In genomic region chr2:120976308-120976707, GRCm38 (mm10) we compare ENCODE assay signal across 8 mouse cellular contexts. TPM values are rescaled to one million over a fixed set of nuclear protein-coding genes. Genes with fewer than 3 reads are reported as not detected.
A peak's percentile ranks its signal among the peaks of the same experiment; 100 is the strongest.
DNase-seq lines count a peak whose midpoint lies in the region; ATAC-seq lines count a peak whose summit lies in the region.

No protein-coding gene starts in this region.

- no peaks in the 10 kb centered on the region for H3K9me3 ChIP-seq in heart, embryonic 11.5 days (replicated peaks; ENCODE audit: control insufficient read depth, low read length)
- no peaks in the 10 kb centered on the region for H3K9me3 ChIP-seq in heart, embryonic 12.5 days (replicated peaks)
- no peaks in the 10 kb centered on the region for H3K9me3 ChIP-seq in erythroblast, embryonic 14.5 days (ENCODE audit: control insufficient read depth, low read length)

- 40% methylated on average over 4 of the region's 4 CpGs for WGBS in heart, embryonic 11.5 days (ENCODE audit: insufficient replicate concordance)
- 46% methylated on average over 4 of the region's 4 CpGs for WGBS in heart, embryonic 12.5 days

- H3K27me3 ChIP-seq in heart, embryonic 11.5 days (ENCODE audit: control insufficient read depth, insufficient read depth, low read length), result no peaks in the 10 kb centered on the region
- H3K27me3 ChIP-seq in heart, embryonic 12.5 days (replicated peaks), result no peaks in the 10 kb centered on the region
- no peaks in the 10 kb centered on the region for H3K27me3 ChIP-seq in erythroblast, embryonic 14.5 days (ENCODE audit: control insufficient read depth)

- no peaks in the 10 kb centered on the region for H3K36me3 ChIP-seq in heart, embryonic 11.5 days (ENCODE audit: control insufficient read depth, insufficient read depth, low read length)
- H3K36me3 ChIP-seq in heart, embryonic 12.5 days, result no peaks in the 10 kb centered on the region
- H3K36me3 ChIP-seq in erythroblast, embryonic 14.5 days (ENCODE audit: control insufficient read depth), result no peaks in the 10 kb centered on the region; the same call in 1 of the 2 replicates

- H3K9ac ChIP-seq in heart, embryonic 11.5 days (ENCODE audit: low read depth, low read length), result no peak overlapping the region
- no peak overlapping the region for H3K9ac ChIP-seq in heart, embryonic 12.5 days

- H3K4me1 ChIP-seq in heart, embryonic 11.5 days (ENCODE audit: control insufficient read depth, insufficient read depth, low read length), result no peaks in the 10 kb centered on the region
- peaks cover 1% of the 10 kb centered on the region for H3K4me1 ChIP-seq in heart, embryonic 12.5 days (replicated peaks)
- H3K4me1 ChIP-seq in erythroblast, embryonic 14.5 days (ENCODE audit: control insufficient read depth), result peaks cover 46% of the 10 kb centered on the region

- no peak overlapping the region for H3K27ac ChIP-seq in heart, embryonic 11.5 days (ENCODE audit: low read depth, low read length)
- no peak overlapping the region for H3K27ac ChIP-seq in heart, embryonic 12.5 days (ENCODE audit: poor library complexity, severe bottlenecking)

- peak; percentile 30 for DNase-seq in ES-CJ7 (ENCODE audit: low read depth, low spot score)
- no peak for DNase-seq in right cerebral cortex, postnatal 10 days (ENCODE audit: low spot score in 2 of 2)
- DNase-seq in left cerebral cortex, postnatal 10 days (ENCODE audit: extremely low spot score in 1 of 2, low spot score in 2 of 2), result no peak
- DNase-seq in kidney, postnatal 10 days, result no peak

- ATAC-seq in heart, embryonic 11.5 days (replicated peaks; ENCODE audit: insufficient number of reproducible peaks, low FRiP score, low TSS enrichment), result no peak
- no peak for ATAC-seq in heart, embryonic 12.5 days (ENCODE audit: insufficient number of reproducible peaks, low FRiP score)
- ATAC-seq in megakaryocyte, adult 5-6 weeks (ENCODE audit: poor library complexity, severe bottlenecking), result 0 out of 2 replicates have a peak, but pooled peaks have one; percentile 25

- peak overlapping the region; percentile 15 for H3K4me2 ChIP-seq in heart, embryonic 11.5 days
- H3K4me2 ChIP-seq in heart, embryonic 12.5 days, result no peak overlapping the region

- no peak overlapping the region for H3K4me3 ChIP-seq in heart, embryonic 11.5 days (ENCODE audit: low read depth, low read length)
- no peak overlapping the region for H3K4me3 ChIP-seq in heart, embryonic 12.5 days
- H3K4me3 ChIP-seq in erythroblast, embryonic 14.5 days (replicated peaks), result peak overlapping the region; percentile 76

- intact Hi-C loops in left cerebral cortex, postnatal 10 days (cut with DNase I), result no loop called here

RNA-seq across cellular contexts. Expression of gene Tmem62, which starts 0.5 kb away (rescaled TPM):
- 3.6 and 3.8 TPM in 2 replicates for polyA plus RNA-seq in heart, embryonic 11.5 days (2014; fragmentation: Nextera tagmentation; extraction: Ambion mirVana)
- polyA plus RNA-seq in heart, embryonic 12.5 days (2016; fragmentation: Nextera tagmentation; extraction: Ambion mirVana), result 2.0 and 2.8 TPM in 2 replicates
- 0.10 TPM in 1 of 2 replicates, not detected in the other for polyA plus RNA-seq in erythroblast, embryonic 14.5 days (2012)
- 6.0 and 10.4 TPM in 2 replicates for total RNA-seq in megakaryocyte, adult 5-6 weeks (2015)
- total RNA-seq in megakaryocyte, adult 5-6 weeks (2017), result 4.5 and 8.4 TPM in 2 replicates
- 10 to 100 TPM; 20.6 to 24.9 TPM for total RNA-seq in left cerebral cortex, postnatal 10 days (2021)

RNA-seq across cellular contexts. Expression of gene Ubr1, which starts 5.8 kb away (rescaled TPM):
- 17.9 and 25.0 TPM in 2 replicates for polyA plus RNA-seq in heart, embryonic 11.5 days (2014; fragmentation: Nextera tagmentation; extraction: Ambion mirVana)
- polyA plus RNA-seq in heart, embryonic 12.5 days (2016; fragmentation: Nextera tagmentation; extraction: Ambion mirVana), result 19.6 and 20.9 TPM in 2 replicates
- 0.79 and 1.3 TPM in 2 replicates for polyA plus RNA-seq in erythroblast, embryonic 14.5 days (2012)
- 13.7 and 17.5 TPM in 2 replicates for total RNA-seq in megakaryocyte, adult 5-6 weeks (2015)
- 15.9 and 23.8 TPM in 2 replicates for total RNA-seq in megakaryocyte, adult 5-6 weeks (2017)
- total RNA-seq in left cerebral cortex, postnatal 10 days (2021), result 10 to 100 TPM; 40.9 to 42.3 TPM

RNA-seq across cellular contexts. Expression of gene Ccndbp1, which starts 31.9 kb away (rescaled TPM):
- 36.0 and 37.6 TPM in 2 replicates for polyA plus RNA-seq in heart, embryonic 11.5 days (2014; fragmentation: Nextera tagmentation; extraction: Ambion mirVana)
- 38.1 and 38.5 TPM in 2 replicates for polyA plus RNA-seq in heart, embryonic 12.5 days (2016; fragmentation: Nextera tagmentation; extraction: Ambion mirVana)
- polyA plus RNA-seq in erythroblast, embryonic 14.5 days (2012), result 3.2 and 3.3 TPM in 2 replicates
- total RNA-seq in megakaryocyte, adult 5-6 weeks (2015), result 66.8 and 74.7 TPM in 2 replicates
- total RNA-seq in megakaryocyte, adult 5-6 weeks (2017), result 63.0 and 69.7 TPM in 2 replicates
- total RNA-seq in left cerebral cortex, postnatal 10 days (2021), result 10 to 100 TPM; 57.1 to 59.1 TPM
